Mouse (Mus musculus): ENCODE data around the gene BC147527. TPM values are rescaled to one million over a fixed set of nuclear protein-coding genes. Genes with fewer than 3 reads are reported as not detected.
"Not testable (repeated sequence)": the region's sequence is repeated elsewhere in the genome, so short reads cannot be mapped to it uniquely, and the experiment has no call there.

BC147527 gene
- total RNA-seq (2021), result not detected

DNA sequence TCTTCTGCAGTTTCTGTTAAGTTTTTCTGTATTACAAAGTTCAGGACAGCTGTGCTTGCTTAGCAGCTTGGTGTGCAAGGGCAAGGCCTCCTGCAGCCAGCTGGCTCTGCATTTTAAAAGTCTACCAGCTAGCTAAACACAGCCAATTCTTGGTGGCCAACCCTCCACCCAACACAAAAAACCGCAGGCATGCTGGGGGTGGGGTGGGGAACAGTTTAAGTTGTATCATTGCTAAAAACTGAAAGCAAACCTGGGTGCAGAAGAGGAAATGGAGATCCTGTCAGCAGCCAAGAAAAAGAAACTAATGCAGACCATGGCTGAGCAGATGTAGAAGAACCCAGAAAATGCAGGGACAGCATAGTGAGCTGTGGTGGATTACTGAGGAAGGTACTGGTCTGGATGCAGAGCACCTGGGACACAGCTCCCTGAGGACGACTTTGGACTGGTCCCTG is at the start of gene BC147527:
TSS of gene BC147527 (plus strand) at position 402 of the 452 bp plus-strand sequence.
- intact Hi-C loops (cut with DNase I), result no loop called here
- peak in 1 of 2 experiments; percentile 4 for DNase-seq

DNA sequence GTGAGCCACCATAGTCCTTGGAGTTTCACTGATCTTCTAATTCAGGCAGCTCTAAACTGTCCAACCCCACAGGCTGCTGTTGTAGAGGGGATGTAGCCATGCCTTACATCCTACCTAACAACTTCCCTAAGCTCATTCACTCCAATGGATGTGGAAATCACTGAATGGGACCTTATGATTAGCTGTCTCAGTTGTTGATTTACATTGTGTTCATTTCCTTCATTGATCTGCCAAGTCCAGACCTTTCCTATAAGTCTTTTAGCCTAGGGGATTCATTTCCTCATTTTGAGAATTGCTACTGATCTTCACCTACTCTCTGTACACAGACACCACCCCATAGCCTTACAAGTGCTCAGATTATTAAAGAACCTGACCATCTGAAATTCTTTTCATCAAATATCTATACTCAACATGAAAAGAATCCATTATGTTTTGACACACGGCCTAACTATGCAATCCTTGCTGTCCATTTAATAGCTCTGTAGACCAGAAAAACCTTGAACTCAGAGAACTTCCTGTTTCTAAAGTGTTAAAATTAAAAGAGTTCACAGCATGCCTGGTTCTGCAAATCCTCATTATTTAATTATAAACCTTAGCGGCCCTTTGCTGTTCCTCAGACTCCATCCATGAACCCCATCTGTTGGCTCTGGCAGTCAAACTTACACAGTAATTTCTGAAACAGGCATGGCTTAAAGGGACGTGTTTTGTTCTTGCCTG is 48.8 kb upstream of the BC147527 start:
- DNase-seq; intact Hi-C loops (cut with DNase I): not testable (repeated sequence)

DNA sequence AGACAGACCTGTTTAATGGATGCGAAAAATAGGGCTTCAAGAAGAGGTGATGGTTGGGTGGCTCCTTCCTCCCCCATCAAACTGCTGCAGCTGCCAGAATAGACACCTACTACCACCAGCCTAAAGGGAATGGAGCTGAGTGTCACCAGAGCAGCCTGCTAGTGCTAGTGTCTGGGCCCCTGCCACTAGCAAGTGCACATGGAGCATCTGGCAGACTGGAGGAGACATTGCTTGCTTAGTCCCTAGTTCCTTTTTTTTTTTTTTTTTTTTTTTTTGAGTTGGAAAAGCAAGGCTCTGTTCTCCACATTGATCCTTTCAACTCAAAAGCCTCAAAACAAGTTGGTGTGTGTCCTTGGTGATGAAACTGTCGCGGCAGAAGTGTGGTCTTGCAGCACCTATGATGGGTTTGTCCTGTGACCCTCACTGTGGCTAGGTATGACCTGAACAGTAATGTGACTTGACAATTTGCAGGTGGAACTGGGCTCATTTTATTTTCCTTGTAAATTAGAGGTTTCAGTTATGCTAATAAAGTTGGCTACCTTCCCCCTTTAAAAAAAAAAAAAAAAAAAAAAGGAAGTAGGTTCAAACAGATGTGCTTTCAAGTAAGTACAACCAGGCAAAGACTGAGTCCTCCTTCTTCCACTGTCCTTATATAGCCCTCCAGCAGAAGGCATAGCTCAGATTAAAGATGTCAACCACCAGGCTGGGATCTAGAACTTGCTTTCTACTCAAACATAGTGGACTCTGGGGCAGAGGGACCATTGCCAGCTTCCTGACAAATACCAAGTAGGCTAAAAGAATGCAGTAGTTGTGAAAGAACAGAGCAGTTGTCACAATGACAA is 41.2 kb upstream of the BC147527 start:
- intact Hi-C loops (cut with DNase I); DNase-seq: not testable (repeated sequence)

DNA sequence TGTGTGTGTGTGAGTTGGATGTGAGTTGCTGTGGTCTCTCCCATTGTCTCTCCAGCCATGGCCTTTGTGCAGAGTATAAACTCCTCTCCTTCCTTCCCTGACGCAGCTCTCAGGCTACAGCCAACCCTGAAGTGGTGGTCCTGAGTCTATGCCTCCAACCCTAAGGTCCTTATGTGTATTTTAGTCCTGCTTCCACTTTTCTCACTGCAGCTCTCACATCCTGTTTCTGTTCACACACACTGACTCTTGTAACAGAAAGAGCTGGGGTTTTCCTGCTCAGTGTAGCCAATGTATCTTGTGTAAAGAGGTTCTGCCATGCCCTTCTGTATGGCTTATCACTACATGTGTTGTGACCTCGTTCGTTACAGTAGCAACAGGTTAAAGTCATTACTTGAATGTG is 40.5 kb upstream of the BC147527 start:
- DNase-seq; intact Hi-C loops (cut with DNase I): not testable (repeated sequence)

DNA sequence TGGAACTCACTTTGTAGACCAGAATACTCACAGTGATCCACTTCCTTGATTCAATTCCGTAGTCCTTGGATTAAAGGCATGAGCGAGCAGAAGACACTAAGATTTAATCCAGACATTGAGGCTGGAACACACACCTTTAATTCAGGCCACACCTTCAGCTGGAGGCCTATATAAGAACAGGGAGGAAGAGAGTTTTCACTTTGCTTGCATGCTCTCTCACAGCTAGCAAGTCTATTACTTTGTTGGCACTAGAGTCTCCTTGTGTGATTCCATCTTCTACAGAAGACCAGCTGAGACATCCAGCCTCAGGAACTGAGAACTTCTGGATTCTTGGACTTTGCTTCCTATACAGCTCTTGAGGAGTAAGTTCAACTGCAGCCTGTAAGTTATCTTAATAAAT is 37.3 kb upstream of the BC147527 start, which contains the start of gene AF067061:
TSS of gene AF067061 (plus strand) at position 245 of the 400 bp plus-strand sequence.
- intact Hi-C loops (cut with DNase I); DNase-seq: not testable (repeated sequence)

DNA sequence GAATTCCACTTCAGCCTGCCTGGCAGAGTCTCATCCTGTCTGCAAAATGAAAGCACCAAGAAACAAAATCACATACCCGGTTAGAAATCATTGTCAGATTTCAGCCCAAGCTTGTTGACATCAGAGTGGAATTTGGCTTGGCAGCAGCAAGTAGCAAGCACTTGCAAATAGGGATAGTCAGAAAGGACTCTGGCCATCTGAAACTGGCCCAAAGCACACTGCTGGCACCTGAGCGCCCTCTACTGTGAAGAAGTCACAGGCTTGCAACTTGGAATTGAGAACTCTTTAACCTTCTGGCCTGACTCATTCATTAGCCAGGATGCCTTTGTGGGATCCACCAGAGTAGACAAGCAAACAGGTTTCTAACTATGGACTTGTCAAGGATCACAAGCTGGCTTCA is 22.4 kb upstream of the BC147527 start:
- DNase-seq; intact Hi-C loops (cut with DNase I): not testable (repeated sequence)

DNA sequence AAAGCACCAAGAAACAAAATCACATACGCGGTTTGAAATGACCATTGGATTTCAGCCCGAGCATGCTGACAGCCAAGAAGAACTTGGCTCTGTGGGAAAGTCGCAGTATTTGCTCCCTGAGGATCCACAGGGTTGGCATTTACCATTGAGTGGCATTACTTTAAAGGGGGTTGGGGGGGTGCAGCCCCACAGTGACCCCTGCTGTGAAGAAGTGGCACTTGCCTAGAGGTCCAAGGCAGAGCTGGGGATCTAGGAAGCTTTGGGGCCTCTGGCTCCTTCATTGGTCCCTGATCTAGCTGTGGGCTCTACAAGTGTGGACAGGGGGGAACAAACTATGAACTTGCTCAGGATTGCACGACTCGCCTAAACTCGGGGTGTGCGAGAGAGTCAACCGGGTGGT is 21.4 kb upstream of the BC147527 start:
- intact Hi-C loops (cut with DNase I), result no loop called here
- no peak for DNase-seq

DNA sequence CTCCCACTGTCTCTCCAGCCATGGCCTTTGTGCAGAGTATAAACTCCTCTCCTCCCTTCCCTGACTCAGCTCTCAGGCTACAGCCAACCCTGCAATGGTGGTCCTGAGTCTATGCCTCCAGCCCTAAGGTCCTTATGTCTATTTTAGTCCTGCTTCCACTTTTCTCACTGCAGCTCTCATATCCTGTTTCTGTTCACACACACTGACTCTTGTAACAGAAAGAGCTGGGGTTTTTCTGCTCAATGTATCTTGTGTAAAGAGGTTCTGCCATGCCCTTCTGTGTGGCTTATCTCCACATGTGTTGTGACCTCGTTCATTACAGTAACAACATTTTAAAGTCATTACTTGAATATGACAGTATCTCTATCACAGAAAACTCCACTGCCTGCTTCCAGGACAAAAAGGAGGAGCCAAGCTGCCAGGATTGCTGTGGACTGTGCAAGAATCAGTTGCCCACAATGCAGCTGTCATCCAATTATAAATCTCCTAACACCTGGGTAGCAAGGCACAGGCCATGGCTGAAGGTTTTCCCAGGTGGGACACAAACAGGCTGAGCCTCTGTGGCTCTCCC is 783 bp upstream of the BC147527 start:
- no peak for DNase-seq
- intact Hi-C loops (cut with DNase I), result no loop called here

DNA sequence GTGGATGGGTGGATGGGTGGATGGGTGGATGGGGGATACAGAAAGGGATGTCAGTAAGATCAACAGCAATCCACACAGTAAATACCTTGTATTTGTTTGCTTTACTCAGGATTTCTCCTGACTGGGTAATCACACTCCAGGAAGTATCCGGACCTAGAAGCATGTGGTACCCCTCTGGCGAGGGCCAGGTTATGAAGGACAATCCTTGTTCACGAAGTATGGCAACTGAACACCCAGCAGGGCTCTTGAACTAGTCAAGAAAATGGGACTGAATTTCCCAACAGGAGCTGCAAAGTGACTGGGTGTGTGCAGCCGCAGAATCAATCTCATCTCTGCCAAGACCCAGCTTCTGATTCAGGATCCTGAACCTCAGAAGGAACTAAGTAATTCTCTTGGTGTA is 661 bp downstream of the BC147527 start:
- DNase-seq, result no peak
- intact Hi-C loops (cut with DNase I), result no loop called here

DNA sequence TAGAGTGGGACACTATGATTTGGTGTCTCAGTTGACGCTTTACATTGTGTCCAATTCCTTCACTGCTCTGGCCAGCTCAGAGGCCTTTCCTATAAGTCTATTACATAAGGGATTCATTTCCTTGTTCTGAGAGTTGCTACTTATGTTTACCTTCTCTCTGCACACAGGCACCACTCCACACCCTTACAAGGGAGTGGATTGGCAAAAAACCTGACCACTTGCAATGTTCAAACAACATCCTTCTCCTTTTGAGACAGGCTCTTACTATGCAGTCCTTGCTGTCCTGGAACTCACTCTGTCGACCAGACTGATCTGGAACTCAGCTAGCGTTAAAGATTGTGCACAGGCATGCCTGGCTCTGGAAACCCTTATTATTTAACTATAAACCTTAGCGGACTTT is 10.6 kb downstream of the BC147527 start:
- DNase-seq, result no peak
- intact Hi-C loops (cut with DNase I), result no loop called here

DNA sequence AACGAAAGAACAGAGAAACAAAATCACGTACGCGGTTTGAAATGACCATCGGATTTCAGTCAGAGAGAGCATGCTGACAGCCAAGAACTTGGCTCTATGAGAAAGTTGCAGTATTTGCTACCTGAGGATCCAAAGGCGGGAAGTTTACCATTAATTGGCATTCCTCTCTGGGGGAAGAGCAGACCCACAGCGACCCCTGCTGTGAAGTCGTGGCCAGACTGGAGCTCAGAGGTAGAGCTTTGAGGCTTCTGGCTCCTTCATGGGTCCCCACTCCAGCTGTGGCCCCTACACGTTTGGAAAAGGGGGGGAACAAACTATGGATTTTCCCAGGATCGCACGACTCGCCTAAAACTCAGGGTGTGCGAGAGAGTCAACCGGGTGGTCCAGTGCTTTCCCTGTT is 13.4 kb downstream of the BC147527 start:
- intact Hi-C loops (cut with DNase I), result no loop called here
- no peak for DNase-seq

DNA sequence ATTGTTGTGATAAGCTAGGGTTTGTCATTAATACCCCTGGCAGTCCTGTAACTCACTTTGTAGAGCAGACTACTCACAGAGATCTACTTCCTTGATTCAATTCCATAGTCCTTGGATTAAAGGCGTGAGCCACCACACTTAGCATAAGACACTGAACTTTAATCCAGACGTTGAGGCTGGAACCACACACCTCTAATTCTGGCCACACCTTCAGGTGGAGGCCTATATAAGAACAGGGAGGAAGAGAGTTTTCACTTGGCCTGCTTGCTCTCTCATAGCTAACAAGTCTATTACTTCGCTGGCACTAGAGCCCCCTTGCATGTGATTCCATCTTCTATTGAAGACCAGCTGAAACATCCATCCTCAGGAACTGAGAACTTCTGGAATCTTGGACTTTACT is 16.4 kb downstream of the BC147527 start, which contains the start of gene Tcstv3:
TSS of gene Tcstv3 (plus strand) at position 301 of the 400 bp plus-strand sequence.
- intact Hi-C loops (cut with DNase I); DNase-seq: not testable (repeated sequence)

DNA sequence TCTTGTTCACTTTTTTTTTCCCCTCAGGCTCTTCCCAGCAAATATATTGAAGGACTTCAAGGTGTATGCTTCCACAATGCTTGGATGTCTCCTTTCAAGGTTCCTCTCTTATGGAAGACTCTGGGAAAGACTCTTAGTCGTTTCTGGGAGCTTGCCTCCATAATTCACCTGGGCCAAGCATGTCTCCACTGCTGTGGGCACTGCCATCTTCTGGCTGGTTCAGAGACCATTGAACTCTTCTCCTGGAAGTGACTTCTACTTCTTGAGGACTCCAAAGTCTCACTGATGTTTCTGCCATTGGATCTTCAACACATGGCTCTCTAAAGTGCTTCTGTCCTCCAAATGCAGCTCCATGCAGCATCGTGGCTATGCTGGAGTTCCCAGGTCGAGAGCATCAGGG is 20.0 kb downstream of the BC147527 start:
- DNase-seq, result no peak
- intact Hi-C loops (cut with DNase I), result no loop called here

DNA sequence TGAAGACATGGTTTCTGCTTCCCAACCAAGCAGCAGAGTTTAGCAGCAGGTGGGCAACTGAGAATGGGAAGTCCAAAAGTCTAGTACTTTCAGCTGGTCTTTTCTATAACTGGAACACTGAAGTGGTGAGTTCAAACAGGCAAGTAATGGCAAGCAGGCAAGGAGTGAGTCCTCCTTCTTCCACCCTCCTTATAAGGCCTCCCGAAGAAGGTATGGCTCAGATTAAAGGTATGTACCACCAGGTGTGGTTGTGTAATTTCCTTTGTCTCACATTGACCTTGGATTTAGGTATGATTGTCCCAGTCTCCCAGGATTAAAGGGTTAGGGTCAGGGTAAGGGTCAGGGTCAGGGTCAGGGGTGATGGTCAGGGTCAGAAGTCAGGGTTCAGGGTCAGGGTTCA is 20.5 kb downstream of the BC147527 start:
- intact Hi-C loops (cut with DNase I), result no loop called here
- DNase-seq, result no peak

Other genes with a start within 250 kb of the BC147527 start
- not detected for gene Gm21188, start 248.2 kb upstream of the BC147527 start, total RNA-seq (2021)
- gene Gm20767, start 160.1 kb upstream of the BC147527 start, total RNA-seq (2021), result not detected
- not detected for gene Gm21818, start 128.0 kb upstream of the BC147527 start, total RNA-seq (2021)
- gene Gm21762, start 84.4 kb upstream of the BC147527 start, total RNA-seq (2021), result not detected
- gene Gm21731, start 61.3 kb upstream of the BC147527 start, total RNA-seq (2021), result not detected
- gene AF067061, start 37.3 kb upstream of the BC147527 start, total RNA-seq (2021), result not detected
- gene Tcstv3, start 16.5 kb downstream of the BC147527 start, total RNA-seq (2021), result not detected

Data from heart, postnatal 10 days (tissue).